Mouse (Mus musculus) intestine, embryonic 16.5 days (tissue): Measurements from ENCODE around the gene Rab11fip5. TPM values are rescaled to one million over a fixed set of nuclear protein-coding genes. Genes with fewer than 3 reads are reported as not detected.

Experiments used
- ATAC-seq: fragments of 200-750 bp; cut with Nextera tagmentation; 2 replicates; pipeline ENCODE4 v1.8.0; 2017; ENCODE audit warnings: moderate TSS enrichment, moderate library complexity
- H3K27ac ChIP-seq: fragments of 300-500 bp; sonication (generic); 2 replicates; pipeline ENCODE4 v1.5.1; 2014; ENCODE audit warnings: mild to moderate bottlenecking, low read length
- H3K27me3 ChIP-seq: fragments of 300-500 bp; sonication (generic); replicated peaks from 2 replicates; pipeline ENCODE4 v1.6.1; 2014; ENCODE audit warnings: low read length, control low read depth, mixed read lengths; ENCODE audit not compliant: control insufficient read depth, insufficient read depth
- H3K36me3 ChIP-seq: fragments of 300-500 bp; sonication (generic); 2 replicates; pipeline ENCODE4 v1.6.1; 2014; ENCODE audit warnings: low read length, control low read depth; ENCODE audit not compliant: control insufficient read depth, insufficient read depth
- H3K4me1 ChIP-seq: fragments of 300-500 bp; sonication (generic); 2 replicates; pipeline ENCODE4 v1.6.1; 2014; ENCODE audit warnings: low read length, control low read depth, mixed read lengths; ENCODE audit not compliant: control insufficient read depth, insufficient read depth
- H3K4me2 ChIP-seq: fragments of 300-500 bp; sonication (generic); 2 replicates; pipeline ENCODE4 v1.6.1; 2014; ENCODE audit warnings: low read depth, low read length, control low read depth
- H3K4me3 ChIP-seq: fragments of 300-500 bp; sonication (generic); 2 replicates; pipeline ENCODE4 v1.5.1; 2014; ENCODE audit warnings: mild to moderate bottlenecking, low read length
- H3K9ac ChIP-seq: fragments of 300-500 bp; sonication (generic); 2 replicates; pipeline ENCODE4 v1.6.1; 2014; ENCODE audit warnings: low read depth, low read length
- H3K9me3 ChIP-seq: fragments of 300-500 bp; sonication (generic); 2 replicates; pipeline ENCODE4 v1.6.1; 2016; ENCODE audit warnings: low read length, control low read depth; ENCODE audit not compliant: control insufficient read depth
- WGBS: fragments of 180-500 bp; shearing (Covaris S2); extraction: QIAGEN DNeasy Blood & Tissue Kit; methylation state at CpG from one replicate; pipeline ENCODE4 v1.1.7; 2014; 5-methylcytosine and 5-hydroxymethylcytosine counted together
- polyA plus RNA-seq: library from polyadenylated mRNA; unstranded; fragments of >200 nt; fragmentation: Nextera tagmentation; extraction: Ambion mirVana; gene quantifications from 2 replicates; pipeline ENCODE4 v1.2.1, GENCODE M21; 2015

Gene Rab11fip5
- polyA plus RNA-seq, 1 experiment from 2014 or later, result 15.6 TPM

DNA sequence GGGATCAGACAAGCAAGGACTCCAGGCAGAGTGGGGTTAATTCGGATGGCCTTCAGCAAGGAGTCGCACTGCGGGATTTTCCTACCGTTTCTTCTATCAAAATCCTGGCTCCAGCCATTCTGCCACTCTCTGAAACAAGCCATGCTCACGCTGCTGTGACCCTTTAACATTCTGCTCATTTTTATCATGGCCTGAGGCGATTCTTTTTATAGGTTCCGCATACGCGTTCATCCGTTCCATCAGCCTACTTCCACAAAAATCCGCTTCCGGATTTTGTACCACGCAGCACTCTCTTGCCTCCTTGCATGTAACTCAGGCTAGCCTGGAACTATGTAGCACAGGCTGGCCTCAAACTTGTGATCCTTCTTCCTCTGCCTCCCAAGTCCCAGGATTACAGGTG lies 40.7 kb downstream of the Rab11fip5 start:
- ATAC-seq, result no peak
- H3K9me3 ChIP-seq, result no peaks in the 10 kb centered on the region
- H3K4me1 ChIP-seq, result peaks cover 28% of the 10 kb centered on the region
- peak overlapping the region; percentile 68 for H3K27ac ChIP-seq
- peak overlapping the region; percentile 76 for H3K4me3 ChIP-seq
- 2% methylated on average over 13 of the region's 13 CpGs for WGBS
- H3K9ac ChIP-seq, result peak overlapping the region; percentile 81
- no peaks in the 10 kb centered on the region for H3K36me3 ChIP-seq
- H3K27me3 ChIP-seq, result no peaks in the 10 kb centered on the region
- H3K4me2 ChIP-seq, result peak overlapping the region; percentile 98

DNA sequence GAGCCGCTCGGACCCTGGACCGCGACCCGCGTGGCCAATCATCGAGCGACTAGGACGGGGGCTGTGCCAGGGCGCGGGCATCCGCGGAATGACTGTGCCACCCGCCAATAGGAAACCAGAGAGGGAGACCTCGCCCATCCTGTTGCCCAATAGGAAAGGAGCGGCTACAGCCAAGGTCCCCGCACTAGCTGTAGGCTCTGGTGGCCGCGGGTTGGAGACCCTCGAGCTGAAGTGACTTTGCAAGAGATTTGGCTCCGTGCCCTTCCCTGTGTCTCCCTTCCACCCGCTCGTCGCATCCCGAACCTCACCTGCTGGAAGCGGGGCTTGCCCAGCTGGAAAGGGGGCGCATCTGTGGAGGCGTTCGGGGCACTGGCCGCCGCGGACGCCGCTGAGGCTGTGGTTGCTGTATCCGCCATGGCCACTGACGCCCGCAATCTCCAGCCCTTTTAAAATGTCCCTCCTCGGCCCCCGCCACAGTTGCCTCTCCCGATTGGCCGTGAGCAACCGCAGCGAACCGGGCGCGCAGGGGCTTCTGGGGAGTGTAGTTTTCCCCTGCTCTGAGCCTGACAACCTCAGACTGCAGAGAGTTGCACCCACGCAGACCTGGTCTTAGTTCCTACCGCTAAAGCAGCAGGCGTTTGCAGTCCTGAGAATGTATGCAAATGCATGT lies 41.3 kb downstream of the Rab11fip5 start, which contains the start of gene Sfxn5:
Gene Sfxn5 (minus strand): TSS at position 423 of the 670 bp plus-strand sequence.
- peak within 1 kb of the TSS; percentile 81 for H3K9ac ChIP-seq
- H3K9me3 ChIP-seq, result no peaks in the 10 kb centered on the region
- H3K4me1 ChIP-seq, result peaks cover 28% of the 10 kb centered on the region
- peak within 1 kb of the TSS; percentile 76 for H3K4me3 ChIP-seq
- H3K27ac ChIP-seq, result peak within 1 kb of the TSS; percentile 93
- no peaks in the 10 kb centered on the region for H3K27me3 ChIP-seq
- WGBS, result under 1% methylated on average over 49 of the region's 49 CpGs
- H3K36me3 ChIP-seq, result no peaks in the 10 kb centered on the region
- H3K4me2 ChIP-seq, result peak within 1 kb of the TSS; percentile 98
- ATAC-seq, result peak; percentile 98

DNA sequence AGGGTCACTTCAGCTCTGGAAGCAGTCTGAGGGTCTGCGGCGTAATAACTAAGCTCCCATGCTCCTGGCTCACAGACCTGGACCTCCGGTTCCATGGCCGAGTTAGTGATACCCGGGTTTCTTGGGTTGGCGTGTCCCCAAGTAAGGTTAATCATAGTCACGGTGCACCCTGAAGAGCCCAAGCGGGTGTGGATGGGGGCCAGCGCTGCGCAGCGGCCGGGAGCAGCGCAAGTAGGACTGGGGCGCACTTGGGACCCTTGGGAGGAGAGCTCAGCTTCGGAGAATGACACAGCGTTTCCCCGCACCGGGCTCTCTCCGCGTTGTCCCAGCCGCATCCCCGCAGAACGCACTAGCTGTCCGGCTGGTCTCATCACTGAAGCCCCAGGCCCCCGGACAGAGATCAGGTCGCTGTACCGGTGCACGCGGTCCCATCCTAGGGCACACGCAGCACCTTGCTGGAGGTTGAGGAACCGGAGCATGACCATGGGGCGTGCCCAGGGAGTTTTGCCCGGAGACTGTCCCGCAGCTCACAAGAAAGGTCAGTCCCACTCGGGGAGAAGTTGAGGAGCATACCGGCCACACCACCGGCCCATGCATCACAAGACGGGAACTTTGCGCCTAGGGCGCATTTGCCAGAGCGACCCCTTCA lies 42.0 kb downstream of the Rab11fip5 start:
- peak; percentile 49 for ATAC-seq
- H3K4me1 ChIP-seq, result peaks cover 28% of the 10 kb centered on the region
- peak overlapping the region; percentile 98 for H3K4me2 ChIP-seq
- WGBS, result under 1% methylated on average over 41 of the region's 41 CpGs
- H3K9ac ChIP-seq, result peak overlapping the region; percentile 81
- H3K9me3 ChIP-seq, result no peaks in the 10 kb centered on the region
- H3K4me3 ChIP-seq, result peak overlapping the region; percentile 76
- H3K36me3 ChIP-seq, result no peaks in the 10 kb centered on the region
- H3K27ac ChIP-seq, result peak overlapping the region; percentile 33; the same call in 1 of the 2 replicates
- H3K27me3 ChIP-seq, result no peaks in the 10 kb centered on the region

DNA sequence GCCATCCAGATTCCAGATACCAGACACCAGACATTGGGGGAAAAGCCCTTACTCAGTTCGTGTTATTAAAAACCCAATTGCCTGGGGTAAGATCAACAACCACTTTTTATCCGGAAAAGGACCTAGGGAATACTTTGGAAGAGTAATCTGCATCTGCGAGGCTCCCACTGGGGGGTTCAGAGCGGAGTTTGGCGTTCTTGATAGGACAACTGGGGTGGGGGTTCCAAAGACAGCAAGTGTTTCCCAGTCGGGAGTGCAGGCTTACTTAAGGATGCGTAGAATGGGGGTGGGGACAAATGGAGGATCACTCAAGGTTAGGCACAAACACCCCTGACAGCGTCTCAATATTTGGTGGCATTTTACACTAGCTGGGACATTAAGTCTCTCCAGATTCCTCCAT lies 42.7 kb downstream of the Rab11fip5 start:
- H3K4me1 ChIP-seq, result peaks cover 28% of the 10 kb centered on the region
- H3K4me2 ChIP-seq, result peak overlapping the region; percentile 98
- no peak overlapping the region for H3K27ac ChIP-seq
- no peaks in the 10 kb centered on the region for H3K27me3 ChIP-seq
- H3K9ac ChIP-seq, result peak overlapping the region; percentile 81; the same call in 1 of the 2 replicates
- H3K9me3 ChIP-seq, result no peaks in the 10 kb centered on the region
- H3K36me3 ChIP-seq, result no peaks in the 10 kb centered on the region
- WGBS, result 15% methylated on average over 8 of the region's 8 CpGs
- no peak for ATAC-seq
- peak overlapping the region; percentile 76; the same call in 1 of the 2 replicates for H3K4me3 ChIP-seq

DNA sequence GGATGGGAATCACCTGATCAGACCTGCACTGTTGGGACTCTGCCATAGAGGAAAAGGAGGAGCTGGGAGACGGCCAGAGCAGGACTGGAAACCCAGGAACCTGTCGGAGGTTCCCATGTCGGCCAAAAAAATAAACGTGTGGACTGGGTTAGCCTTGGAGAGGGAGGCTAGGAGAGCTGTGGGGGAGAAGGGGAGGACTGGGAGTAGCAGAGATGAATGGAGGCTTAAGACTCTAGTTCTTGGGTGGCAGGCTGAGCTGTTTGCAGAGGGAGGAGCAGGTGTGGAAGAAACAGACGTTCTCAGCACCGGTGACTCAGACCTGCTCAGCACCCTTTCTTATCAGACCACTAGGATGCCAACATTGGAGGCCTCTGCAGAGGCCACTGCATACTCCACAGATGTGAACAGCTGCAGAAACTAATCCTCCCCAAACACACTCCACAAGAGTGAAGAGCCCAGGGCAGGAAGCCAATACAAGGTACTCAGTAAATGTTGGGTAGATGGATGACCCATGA lies 43.2 kb downstream of the Rab11fip5 start:
- no peak overlapping the region for H3K9ac ChIP-seq
- H3K4me3 ChIP-seq, result no peak overlapping the region
- H3K9me3 ChIP-seq, result no peaks in the 10 kb centered on the region
- H3K4me2 ChIP-seq, result peak overlapping the region; percentile 98
- no peaks in the 10 kb centered on the region for H3K36me3 ChIP-seq
- no peaks in the 10 kb centered on the region for H3K27me3 ChIP-seq
- H3K4me1 ChIP-seq, result peaks cover 28% of the 10 kb centered on the region
- peak overlapping the region; percentile 63 for H3K27ac ChIP-seq
- peak; percentile 20; the same call in 1 of the 2 replicates for ATAC-seq
- 29% methylated on average over 6 of the region's 6 CpGs for WGBS

DNA sequence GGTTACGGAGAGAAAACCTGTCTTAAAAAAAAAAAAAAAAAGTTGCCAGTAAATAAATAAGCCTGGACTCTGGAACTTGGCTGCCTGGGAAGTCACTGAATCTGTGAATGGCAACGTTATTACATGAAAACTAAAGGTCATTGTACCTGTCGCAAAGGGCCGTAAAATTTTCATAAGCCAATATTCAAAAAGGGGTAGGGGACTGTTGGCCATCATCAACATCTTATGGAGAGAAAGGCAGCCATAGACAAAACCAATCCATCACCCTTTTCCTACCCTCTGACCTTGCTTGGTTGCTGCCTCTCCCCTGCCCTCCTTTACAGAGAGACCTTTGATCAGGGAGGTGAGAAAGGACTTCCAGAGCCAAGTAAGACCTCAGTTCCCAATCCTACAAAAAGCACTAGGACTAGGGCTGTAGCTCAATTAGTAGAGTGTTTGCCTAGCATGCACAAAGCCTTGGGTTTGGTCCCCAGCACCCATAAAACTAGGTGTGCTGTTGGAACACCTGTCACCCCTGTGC lies 44.7 kb downstream of the Rab11fip5 start:
- no peaks in the 10 kb centered on the region for H3K27me3 ChIP-seq
- no peaks in the 10 kb centered on the region for H3K36me3 ChIP-seq
- no peak for ATAC-seq
- H3K4me3 ChIP-seq, result no peak overlapping the region
- no peak overlapping the region for H3K27ac ChIP-seq
- H3K9ac ChIP-seq, result no peak overlapping the region
- WGBS, result 81% methylated on average over 4 of the region's 4 CpGs
- H3K4me1 ChIP-seq, result peaks cover 22% of the 10 kb centered on the region
- H3K4me2 ChIP-seq, result no peak overlapping the region
- no peaks in the 10 kb centered on the region for H3K9me3 ChIP-seq

DNA sequence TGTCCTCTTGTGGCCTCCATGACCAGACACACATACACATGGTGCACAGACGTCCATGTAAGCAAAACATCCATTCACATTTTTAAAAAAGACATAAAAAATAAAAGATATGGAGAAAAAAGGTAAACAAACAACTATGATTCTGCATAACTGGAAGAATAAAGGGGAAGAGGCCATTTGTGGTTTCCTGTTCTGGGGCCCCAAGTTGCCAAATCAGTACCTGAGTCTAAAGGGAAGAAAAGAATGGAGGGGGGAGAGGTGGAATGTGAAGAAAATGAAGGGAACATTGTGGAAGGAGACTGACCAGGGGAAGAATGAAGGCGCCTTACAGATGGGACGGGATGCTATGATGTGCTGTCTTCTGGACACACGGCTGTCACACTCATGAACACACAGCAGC lies 47.9 kb downstream of the Rab11fip5 start:
- 80% methylated on average over 4 of the region's 4 CpGs for WGBS

DNA sequence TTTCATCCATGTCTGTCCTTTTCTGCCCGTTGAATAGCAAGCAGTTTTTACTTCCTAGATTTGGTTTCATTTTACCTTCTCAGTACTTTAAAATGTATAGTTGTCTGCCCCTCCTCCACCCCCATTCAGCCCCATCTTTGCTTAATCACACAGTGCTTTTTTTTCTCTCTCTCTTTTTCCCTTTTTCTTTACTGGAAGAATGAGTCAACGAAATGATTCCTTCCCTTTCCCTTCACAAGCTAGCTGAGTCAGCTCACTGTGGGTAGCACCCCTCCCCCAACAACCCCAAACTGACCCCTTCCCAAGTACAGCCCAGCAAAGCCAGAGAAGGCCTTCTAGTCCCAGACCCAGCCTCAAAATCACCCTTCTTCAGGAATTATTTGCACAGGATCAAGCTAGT lies 49.3 kb downstream of the Rab11fip5 start:
- WGBS, result 32% methylated on average over 2 of the region's 2 CpGs
- Histone ChIP-seq H3K27ac (no peak overlapping the region), H3K4me3 (no peak overlapping the region), H3K4me1 (no peaks in the 10 kb centered on the region), H3K36me3 (no peaks in the 10 kb centered on the region), H3K9me3 (no peaks in the 10 kb centered on the region), H3K9ac (no peak overlapping the region), H3K4me2 (no peak overlapping the region), H3K27me3 (no peaks in the 10 kb centered on the region)
- ATAC-seq, result no peak

More for the DNA sequence above, 47.9 kb downstream of the Rab11fip5 start:
- Histone ChIP-seq H3K9ac (no peak overlapping the region), H3K4me2 (no peak overlapping the region), H3K27ac (no peak overlapping the region), H3K36me3 (no peaks in the 10 kb centered on the region), H3K4me1 (peaks cover 6% of the 10 kb centered on the region), H3K27me3 (no peaks in the 10 kb centered on the region), H3K4me3 (no peak overlapping the region), H3K9me3 (no peaks in the 10 kb centered on the region)
- ATAC-seq, result no peak

DNA sequence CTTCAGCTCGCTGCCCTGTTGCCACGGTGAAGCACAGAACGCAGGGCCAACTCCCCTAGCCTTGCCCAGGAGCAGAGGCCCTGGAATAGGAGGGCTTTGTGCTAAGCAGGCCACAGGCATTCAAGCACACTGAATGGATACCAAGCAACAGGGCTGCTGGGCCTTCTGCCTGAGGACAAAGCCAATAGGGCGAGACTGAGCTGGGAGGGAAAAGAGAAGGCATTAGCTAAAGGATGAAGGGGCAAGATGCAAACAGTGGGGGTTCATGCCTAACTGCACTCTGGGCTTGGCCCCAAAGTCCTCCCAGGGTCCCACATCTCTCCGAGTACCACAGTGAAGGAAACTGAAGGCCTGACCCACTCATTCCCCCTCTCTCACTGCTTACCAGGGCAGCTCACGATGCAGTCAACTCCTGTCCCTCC lies 54.0 kb downstream of the Rab11fip5 start:
- Histone ChIP-seq H3K36me3 (no peaks in the 10 kb centered on the region), H3K9ac (no peak overlapping the region), H3K4me1 (no peaks in the 10 kb centered on the region), H3K9me3 (no peaks in the 10 kb centered on the region), H3K4me3 (no peak overlapping the region), H3K4me2 (no peak overlapping the region), H3K27ac (no peak overlapping the region), H3K27me3 (no peaks in the 10 kb centered on the region)
- no peak for ATAC-seq
- 72% methylated on average over 6 of the region's 6 CpGs for WGBS
